Mouse (Mus musculus) liver, embryonic 13.5 days (tissue): ENCODE data around the gene Atoh8. TPM values are rescaled to one million over a fixed set of nuclear protein-coding genes. Genes with fewer than 3 reads are reported as not detected.
A peak's percentile ranks its signal among the peaks of the same experiment; 100 is the strongest.

Source experiments
- ATAC-seq: fragments of 200-750 bp; cut with Nextera tagmentation; 2 replicates; pipeline ENCODE4 v1.8.0; 2017; ENCODE audit warnings: low read depth, mild to moderate bottlenecking, moderate number of reproducible peaks, moderate library complexity
- DNase-seq: peaks from one replicate; pipeline ENCODE4 v3.0.0; 2022
- H3K27ac ChIP-seq: fragments of 300-500 bp; sonication (generic); 2 replicates; pipeline ENCODE4 v1.5.1; 2015; ENCODE audit warnings: moderate library complexity, mild to moderate bottlenecking, inconsistent platforms
- H3K27me3 ChIP-seq: fragments of 300-500 bp; sonication (generic); 2 replicates; pipeline ENCODE4 v1.6.1; 2015; ENCODE audit warnings: mild to moderate bottlenecking, inconsistent platforms
- H3K36me3 ChIP-seq: fragments of 300-500 bp; sonication (generic); 2 replicates; pipeline ENCODE4 v1.6.1; 2015; ENCODE audit warnings: mild to moderate bottlenecking, inconsistent platforms
- H3K4me1 ChIP-seq: fragments of 300-500 bp; sonication (generic); replicated peaks from 2 replicates; pipeline ENCODE4 v1.6.1; 2015; ENCODE audit warnings: inconsistent platforms
- H3K4me2 ChIP-seq: fragments of 300-500 bp; sonication (generic); 2 replicates; pipeline ENCODE4 v1.6.1; 2015; ENCODE audit warnings: inconsistent platforms, mild to moderate bottlenecking, moderate library complexity
- H3K4me3 ChIP-seq: fragments of 300-500 bp; sonication (generic); replicated peaks from 2 replicates; pipeline ENCODE4 v1.5.1; 2015; ENCODE audit warnings: mild to moderate bottlenecking, inconsistent platforms
- H3K9ac ChIP-seq: fragments of 300-500 bp; sonication (generic); 2 replicates; pipeline ENCODE4 v1.6.1; 2015; ENCODE audit warnings: mild to moderate bottlenecking, inconsistent platforms
- H3K9me3 ChIP-seq: fragments of 300-500 bp; sonication (generic); replicated peaks from 2 replicates; pipeline ENCODE4 v1.6.1; 2016; ENCODE audit warnings: inconsistent platforms
- WGBS: fragments of 180-500 bp; shearing (Covaris S2); methylation state at CpG from one replicate; pipeline ENCODE4 v1.1.7; 2015; ENCODE audit not compliant: insufficient replicate concordance; 5-methylcytosine and 5-hydroxymethylcytosine counted together
- polyA plus RNA-seq: library from polyadenylated mRNA; unstranded; fragments of >200 nt; fragmentation: Nextera tagmentation; extraction: Ambion mirVana; gene quantifications from 2 replicates; pipeline ENCODE4 v1.2.1, GENCODE M21; 2015

The Atoh8 gene
- polyA plus RNA-seq, 1 experiment from 2014 or later: 1.1 TPM

- DNase-seq (no peak), ATAC-seq (no peak)
- Histone ChIP-seq H3K9me3 (no peaks in the 10 kb centered on the region), H3K4me3 (no peak overlapping the region), H3K27me3 (peaks cover 61% of the 10 kb centered on the region), H3K4me1 (0 out of 2 replicates have a peak, but pooled peaks cover 4% of the 10 kb centered on the region), H3K36me3 (no peaks in the 10 kb centered on the region), H3K9ac (no peak overlapping the region), H3K4me2 (no peak overlapping the region), H3K27ac (no peak overlapping the region)
- WGBS: 70% methylated on average over 4 of the region's 4 CpGs
Measured at GRCm38 (mm10) chr6:72227011-72227410, 8.4 kb downstream of the Atoh8 start.

GRCm38 (mm10) chr6:72225686-72226085, 9.7 kb downstream of the Atoh8 start:
- no peak for ATAC-seq
- H3K9me3 ChIP-seq: no peaks in the 10 kb centered on the region
- 58% methylated on average over 3 of the region's 3 CpGs for WGBS
- no peak overlapping the region for H3K4me3 ChIP-seq
- H3K4me1 ChIP-seq: 0 out of 2 replicates have a peak, but pooled peaks cover 8% of the 10 kb centered on the region
- peaks cover 61% of the 10 kb centered on the region for H3K27me3 ChIP-seq
- no peak overlapping the region for H3K4me2 ChIP-seq
- H3K9ac ChIP-seq: no peak overlapping the region
- H3K27ac ChIP-seq: no peak overlapping the region
- DNase-seq: no peak
- H3K36me3 ChIP-seq: no peaks in the 10 kb centered on the region

- H3K27ac ChIP-seq: no peak overlapping the region
- H3K36me3 ChIP-seq: no peaks in the 10 kb centered on the region
- peaks cover 62% of the 10 kb centered on the region for H3K27me3 ChIP-seq
- ATAC-seq (no peak), DNase-seq (no peak)
- no peak overlapping the region for H3K4me3 ChIP-seq
- H3K9ac ChIP-seq: no peak overlapping the region
- H3K4me1 ChIP-seq: 0 out of 2 replicates have a peak, but pooled peaks cover 8% of the 10 kb centered on the region
- WGBS: 63% methylated on average over 6 of the region's 6 CpGs
- no peaks in the 10 kb centered on the region for H3K9me3 ChIP-seq
- H3K4me2 ChIP-seq: no peak overlapping the region
Measured at GRCm38 (mm10) chr6:72223892-72224291, 11.5 kb downstream of the Atoh8 start.

GRCm38 (mm10) chr6:72222876-72223275, 12.5 kb downstream of the Atoh8 start:
- 0 out of 2 replicates have a peak, but pooled peaks cover 8% of the 10 kb centered on the region for H3K4me1 ChIP-seq
- peaks cover 67% of the 10 kb centered on the region for H3K27me3 ChIP-seq
- 58% methylated on average over 6 of the region's 6 CpGs for WGBS
- no peaks in the 10 kb centered on the region for H3K36me3 ChIP-seq
- H3K9me3 ChIP-seq: no peaks in the 10 kb centered on the region
- H3K4me3 ChIP-seq: no peak overlapping the region
- ATAC-seq: no peak
- no peak overlapping the region for H3K4me2 ChIP-seq
- DNase-seq: no peak
- H3K27ac ChIP-seq: no peak overlapping the region
- no peak overlapping the region for H3K9ac ChIP-seq

GRCm38 (mm10) chr6:72222271-72222724, 13.1 kb downstream of the Atoh8 start:
- Histone ChIP-seq H3K9me3 (no peaks in the 10 kb centered on the region), H3K27me3 (peaks cover 72% of the 10 kb centered on the region), H3K9ac (no peak overlapping the region), H3K27ac (no peak overlapping the region; the same call in 1 of the 2 replicates), H3K36me3 (no peaks in the 10 kb centered on the region), H3K4me3 (no peak overlapping the region), H3K4me2 (no peak overlapping the region), H3K4me1 (peaks cover 11% of the 10 kb centered on the region)
- ATAC-seq (no peak), DNase-seq (no peak)
- 9% methylated on average over 11 of the region's 11 CpGs for WGBS

- Histone ChIP-seq H3K4me3 (no peak overlapping the region), H3K27me3 (peaks cover 83% of the 10 kb centered on the region)
- WGBS: 33% methylated on average over 6 of the region's 6 CpGs
Measured at GRCm38 (mm10) chr6:72221271-72221670, 14.1 kb downstream of the Atoh8 start.

GRCm38 (mm10) chr6:72219549-72219948, 15.8 kb downstream of the Atoh8 start:
- Histone ChIP-seq H3K9ac (no peak overlapping the region), H3K4me2 (no peak overlapping the region), H3K4me3 (no peak overlapping the region), H3K27me3 (peaks cover 95% of the 10 kb centered on the region), H3K9me3 (no peaks in the 10 kb centered on the region), H3K36me3 (no peaks in the 10 kb centered on the region), H3K4me1 (peaks cover 22% of the 10 kb centered on the region), H3K27ac (no peak overlapping the region)
- ATAC-seq (no peak), DNase-seq (no peak)
- 38% methylated on average over 5 of the region's 5 CpGs for WGBS

More at GRCm38 (mm10) chr6:72221271-72221670, 14.1 kb downstream of the Atoh8 start:
- no peak for DNase-seq
- Histone ChIP-seq H3K4me2 (no peak overlapping the region), H3K9me3 (no peaks in the 10 kb centered on the region), H3K9ac (no peak overlapping the region), H3K27ac (no peak overlapping the region), H3K4me1 (peaks cover 14% of the 10 kb centered on the region), H3K36me3 (no peaks in the 10 kb centered on the region)
- no peak for ATAC-seq

GRCm38 (mm10) chr6:72218281-72218680, 17.1 kb downstream of the Atoh8 start:
- no peaks in the 10 kb centered on the region for H3K36me3 ChIP-seq
- 60% methylated on average over 4 of the region's 4 CpGs for WGBS
- ATAC-seq (no peak), DNase-seq (no peak)
- H3K4me3 ChIP-seq: no peak overlapping the region
- H3K4me2 ChIP-seq: no peak overlapping the region
- H3K27ac ChIP-seq: no peak overlapping the region
- H3K9me3 ChIP-seq: no peaks in the 10 kb centered on the region
- no peak overlapping the region for H3K9ac ChIP-seq
- peaks cover 22% of the 10 kb centered on the region for H3K4me1 ChIP-seq
- peaks cover 90% of the 10 kb centered on the region for H3K27me3 ChIP-seq

GRCm38 (mm10) chr6:72217415-72217784, 18.0 kb downstream of the Atoh8 start:
- Histone ChIP-seq H3K9me3 (no peaks in the 10 kb centered on the region), H3K4me3 (peak overlapping the region; percentile 23; the same call in 1 of the 2 replicates), H3K36me3 (no peaks in the 10 kb centered on the region), H3K27ac (no peak overlapping the region), H3K4me1 (peaks cover 20% of the 10 kb centered on the region), H3K27me3 (peaks cover 81% of the 10 kb centered on the region), H3K4me2 (peak overlapping the region; percentile 47), H3K9ac (no peak overlapping the region)
- WGBS: 50% methylated on average over 6 of the region's 6 CpGs
- ATAC-seq: no peak
- no peak for DNase-seq

- H3K4me2 ChIP-seq: peak overlapping the region; percentile 47
- peak overlapping the region; percentile 23 for H3K4me3 ChIP-seq
- H3K4me1 ChIP-seq: peaks cover 17% of the 10 kb centered on the region
- H3K27me3 ChIP-seq: peaks cover 76% of the 10 kb centered on the region
- H3K9ac ChIP-seq: no peak overlapping the region
- WGBS: 8% methylated on average over 30 of the region's 33 CpGs
- no peaks in the 10 kb centered on the region for H3K9me3 ChIP-seq
- DNase-seq (no peak), ATAC-seq (peak; percentile 66)
- H3K36me3 ChIP-seq: no peaks in the 10 kb centered on the region
- no peak overlapping the region for H3K27ac ChIP-seq
Measured at GRCm38 (mm10) chr6:72216681-72217414, 18.5 kb downstream of the Atoh8 start.

- Histone ChIP-seq H3K4me2 (no peak overlapping the region), H3K36me3 (no peaks in the 10 kb centered on the region), H3K27me3 (peaks cover 68% of the 10 kb centered on the region), H3K9ac (no peak overlapping the region), H3K27ac (no peak overlapping the region), H3K4me1 (peaks cover 14% of the 10 kb centered on the region), H3K9me3 (no peaks in the 10 kb centered on the region), H3K4me3 (no peak overlapping the region)
- ATAC-seq (no peak), DNase-seq (no peak)
- WGBS: 66% methylated on average over 6 of the region's 6 CpGs
Measured at GRCm38 (mm10) chr6:72215582-72215981, 19.8 kb downstream of the Atoh8 start.

GRCm38 (mm10) chr6:72211360-72211759, 24.0 kb downstream of the Atoh8 start:
- Histone ChIP-seq H3K4me1 (peaks cover 8% of the 10 kb centered on the region), H3K4me2 (no peak overlapping the region), H3K27ac (no peak overlapping the region), H3K4me3 (no peak overlapping the region), H3K9me3 (no peaks in the 10 kb centered on the region), H3K27me3 (peaks cover 37% of the 10 kb centered on the region), H3K9ac (no peak overlapping the region), H3K36me3 (no peaks in the 10 kb centered on the region)
- WGBS: 54% methylated on average over 4 of the region's 4 CpGs
- ATAC-seq: no peak
- DNase-seq: no peak
